In the genomic region with DNA sequence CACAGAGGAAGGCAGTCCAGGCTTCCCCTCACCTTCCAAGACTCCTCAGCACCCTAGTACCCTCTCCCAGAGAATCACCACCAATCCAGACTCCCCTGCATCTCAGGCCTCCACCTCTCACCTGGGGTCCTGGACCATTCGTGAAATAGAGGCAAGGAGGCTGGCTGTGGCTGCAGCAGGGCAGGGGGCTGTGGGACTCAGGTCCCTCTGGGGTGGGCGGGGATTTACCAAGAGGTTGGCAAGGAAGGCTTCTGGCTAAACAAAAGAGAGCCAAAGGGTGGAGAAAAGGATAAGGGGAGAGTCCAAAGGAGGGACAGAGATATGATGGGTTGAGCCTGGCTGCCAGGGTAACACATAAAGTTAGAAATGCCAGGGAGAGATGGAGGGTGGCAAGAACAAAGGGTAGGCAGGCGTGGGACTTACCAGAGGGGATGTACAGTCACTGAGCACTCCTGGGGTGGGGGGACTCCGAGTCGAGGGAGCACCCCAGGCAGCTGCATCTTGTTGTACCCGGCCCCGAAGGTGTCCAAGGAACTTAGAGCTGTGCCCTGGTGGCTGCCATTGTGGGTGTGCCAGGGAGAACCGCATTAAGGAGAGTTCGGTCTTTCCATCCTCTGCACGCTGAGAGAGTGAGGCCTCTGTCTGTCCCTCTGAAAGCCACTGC, we compare ENCODE assay signal across 30 mouse cellular contexts. TPM values are rescaled to one million over a fixed set of nuclear protein-coding genes. Genes with fewer than 3 reads are reported as not detected.
DNase-seq lines count a peak whose midpoint lies in the region; ATAC-seq and TF ChIP-seq lines count a peak whose summit lies in the region.
"Had no signal": no experiment of that assay in that cellular context is flagged by ENCODE, and none has a peak within 500 bp of the region (broad histone marks: within the 10 kb centered on the region; RNA-seq: fewer than 3 reads in every experiment).

No protein-coding gene starts in this region.

- intact Hi-C loops in heart, adult 2 months (cut with DNase I) = no loop called here
- intact Hi-C loops in heart, postnatal 10 days (cut with DNase I) = loop anchor here (2.0 kb wide), 1 partner anchor 21 kb away; the partner anchor contains the start of gene Nos3

- H3K27me3 ChIP-seq in heart, embryonic 13.5 days (replicated peaks) = peaks cover 43% of the 10 kb centered on the region
- no peaks in the 10 kb centered on the region for H3K27me3 ChIP-seq in heart, adult 2 months (ENCODE audit: control insufficient read depth, insufficient read depth, low read length)
- peaks cover 3% of the 10 kb centered on the region; the same call in 1 of the 2 replicates for H3K27me3 ChIP-seq in heart, embryonic 16.5 days (ENCODE audit: control insufficient read depth, insufficient read depth, low read length)

- no peak for ATAC-seq in heart, embryonic 13.5 days (ENCODE audit: extremely low read depth, insufficient number of reproducible peaks, low FRiP score, low TSS enrichment)
- ATAC-seq in heart, embryonic 16.5 days (replicated peaks; ENCODE audit: extremely low read depth, insufficient read depth, low FRiP score) = no peak
- ATAC-seq: activated CD4-positive, CD25-positive, alpha-beta regulatory T cell, adult 4 months; CD4-positive, CD25-positive, alpha-beta regulatory T cell, adult 4 months; forebrain, embryonic 13.5 days; forebrain, embryonic 16.5 days; hindbrain, embryonic 16.5 days; intestine, embryonic 15.5 days had no signal

- no peak for TF ChIP-seq EP300 in heart, adult 2 months (IDR thresholded peaks at IDR 0.05; ENCODE audit: insufficient read depth, low read depth, low read length)

- no peak overlapping the region for H3K4me3 ChIP-seq in heart, embryonic 13.5 days
- no peak overlapping the region for H3K4me3 ChIP-seq in heart, adult 2 months
- no peak overlapping the region for H3K4me3 ChIP-seq in heart, embryonic 16.5 days (ENCODE audit: low read length)
- H3K4me3 ChIP-seq: embryonic facial prominence, embryonic 12.5 days; embryonic facial prominence, embryonic 15.5 days; forebrain, embryonic 13.5 days; hindbrain, embryonic 10.5 days; hindbrain, embryonic 13.5 days; intestine, embryonic 15.5 days had no signal

- WGBS in heart, embryonic 13.5 days = 81% methylated on average over 10 of the region's 10 CpGs
- 73% methylated on average over 10 of the region's 10 CpGs for WGBS in heart, adult 2 months
- WGBS in heart, embryonic 16.5 days = 85% methylated on average over 10 of the region's 10 CpGs

- H3K4me2 ChIP-seq in heart, embryonic 13.5 days = no peak overlapping the region
- H3K4me2 ChIP-seq in heart, embryonic 16.5 days (ENCODE audit: low read depth, low read length) = no peak overlapping the region
- H3K4me2 ChIP-seq: embryonic facial prominence, embryonic 12.5 days; embryonic facial prominence, embryonic 15.5 days had no signal

- DNase-seq in heart, adult 11 months = peak; percentile 93
- no peak for DNase-seq in heart, adult 8-10 months (ENCODE audit: low spot score)
- DNase-seq in heart, adult 2 months = no peak
- DNase-seq in heart, postnatal 10 days = no peak
- no peak for DNase-seq in layer of hippocampus, adult 8-10 months (ENCODE audit: low spot score in 2 of 2)
- DNase-seq: adrenal gland, adult 8-10 months; adrenal gland, postnatal 25 days; cerebellum, adult 11-12 months; cerebellum, adult 8-10 months; cerebellum, postnatal 25 days; gastrocnemius, postnatal 10 days; gastrocnemius, postnatal 36 days; heart, postnatal 14 days; kidney, adult 11 months; kidney, adult 8-10 months had no signal

- no peak for TF ChIP-seq POLR2A in heart, adult 2 months (IDR thresholded peaks at IDR 0.05; ENCODE audit: insufficient read depth, low read depth, low read length)

- H3K79me2 ChIP-seq in heart, adult 2 months (replicated peaks; ENCODE audit: control insufficient read depth, insufficient read depth, low read length) = no peaks in the 10 kb centered on the region

- H3K4me1 ChIP-seq in heart, embryonic 13.5 days = peaks cover 68% of the 10 kb centered on the region
- H3K4me1 ChIP-seq in heart, adult 2 months (ENCODE audit: control insufficient read depth, insufficient read depth, low read length) = peaks cover 13% of the 10 kb centered on the region
- peaks cover 38% of the 10 kb centered on the region for H3K4me1 ChIP-seq in heart, embryonic 16.5 days (ENCODE audit: control insufficient read depth, insufficient read depth, low read length)

- peak overlapping the region; percentile 73 for H3K27ac ChIP-seq in heart, embryonic 13.5 days (replicated peaks)
- no peak overlapping the region for H3K27ac ChIP-seq in heart, adult 2 months
- H3K27ac ChIP-seq in heart, embryonic 16.5 days (ENCODE audit: low read length) = peak overlapping the region; percentile 30; the same call in 1 of the 2 replicates
- H3K27ac ChIP-seq: embryonic facial prominence, embryonic 12.5 days; embryonic facial prominence, embryonic 15.5 days; forebrain, embryonic 13.5 days; hindbrain, embryonic 13.5 days; intestine, embryonic 15.5 days; kidney, embryonic 15.5 days had no signal

- H3K36me3 ChIP-seq in heart, embryonic 13.5 days = no peaks in the 10 kb centered on the region
- H3K36me3 ChIP-seq in heart, adult 2 months (ENCODE audit: control insufficient read depth, insufficient read depth, low read length) = peaks cover 5% of the 10 kb centered on the region; the same call in 1 of the 2 replicates
- no peaks in the 10 kb centered on the region for H3K36me3 ChIP-seq in heart, embryonic 16.5 days (ENCODE audit: control insufficient read depth, insufficient read depth)
- H3K36me3 ChIP-seq: embryonic facial prominence, embryonic 12.5 days; embryonic facial prominence, embryonic 15.5 days; hindbrain, embryonic 10.5 days; hindbrain, embryonic 13.5 days; intestine, embryonic 15.5 days; kidney, embryonic 15.5 days had no signal

- no peaks in the 10 kb centered on the region for H3K9me3 ChIP-seq in heart, embryonic 13.5 days
- no peaks in the 10 kb centered on the region for H3K9me3 ChIP-seq in heart, embryonic 16.5 days (replicated peaks; ENCODE audit: control insufficient read depth, low read length)
- H3K9me3 ChIP-seq: embryonic facial prominence, embryonic 12.5 days; embryonic facial prominence, embryonic 15.5 days; forebrain, embryonic 13.5 days; hindbrain, embryonic 10.5 days; hindbrain, embryonic 13.5 days; intestine, embryonic 15.5 days; kidney, embryonic 15.5 days had no signal

- no peak for TF ChIP-seq CTCF in heart, adult 2 months (IDR thresholded peaks at IDR 0.05)

- peak overlapping the region; percentile 40; the same call in 1 of the 2 replicates for H3K9ac ChIP-seq in heart, embryonic 13.5 days
- H3K9ac ChIP-seq in heart, adult 2 months (ENCODE audit: low read depth, low read length) = no peak overlapping the region
- H3K9ac ChIP-seq in heart, embryonic 16.5 days (ENCODE audit: low read length) = no peak overlapping the region
- H3K9ac ChIP-seq: embryonic facial prominence, embryonic 12.5 days; embryonic facial prominence, embryonic 15.5 days; forebrain, embryonic 13.5 days; hindbrain, embryonic 13.5 days; intestine, embryonic 15.5 days; kidney, embryonic 15.5 days had no signal

RNA-seq across cellular contexts. Expression of gene Atg9b, which starts 5.9 kb away (rescaled TPM):
- 1 to 10 TPM in 2 of 4 experiments, under 1 TPM in 2; 0.73 to 1.7 (median 1.1) TPM for total RNA-seq in heart, adult 8-10 months (2022)
- 0.87 and 1.4 TPM in 2 replicates for polyA plus RNA-seq in heart, embryonic 13.5 days (2015; fragmentation: Nextera tagmentation; extraction: Ambion mirVana)
- 1 to 10 TPM in 1 of 2 experiments, under 1 TPM in 1; 0.89 to 1.1 TPM for total RNA-seq in heart, adult 2 months (2021)
- polyA plus RNA-seq in heart, adult 2 months (2012; rRNA removed) = 2.2 and 2.3 TPM in 2 replicates
- 2.3 and 2.6 TPM in 2 replicates for polyA plus RNA-seq in heart, embryonic 16.5 days (2015; fragmentation: Nextera tagmentation; extraction: Ambion mirVana)
- under 1 TPM; 0.62 to 0.89 TPM for total RNA-seq in heart, postnatal 10 days (2021)
- total RNA-seq in layer of hippocampus, adult 8-10 months (2022) = 1 to 10 TPM; 3.0 to 5.2 (median 4.0) TPM
- total RNA-seq: gastrocnemius, postnatal 36 days had no signal

RNA-seq across cellular contexts. Expression of gene Abcb8, which starts 7.4 kb away (rescaled TPM):
- 100 to 1,000 TPM in 2 of 4 experiments, 10 to 100 TPM in 2; 96.5 to 106 (median 101) TPM for total RNA-seq in heart, adult 8-10 months (2022)
- polyA plus RNA-seq in heart, embryonic 13.5 days (2015; fragmentation: Nextera tagmentation; extraction: Ambion mirVana) = 62.0 and 63.4 TPM in 2 replicates
- 10 to 100 TPM; 81.2 to 89.8 TPM for total RNA-seq in heart, adult 2 months (2021)
- polyA plus RNA-seq in heart, adult 2 months (2012; rRNA removed) = 148 and 151 TPM in 2 replicates
- 71.1 and 77.3 TPM in 2 replicates for polyA plus RNA-seq in heart, embryonic 16.5 days (2015; fragmentation: Nextera tagmentation; extraction: Ambion mirVana)
- total RNA-seq in heart, postnatal 10 days (2021) = 10 to 100 TPM; 85.0 to 88.5 TPM
- total RNA-seq in layer of hippocampus, adult 8-10 months (2022) = 10 to 100 TPM; 51.9 to 59.2 (median 56.8) TPM

RNA-seq across cellular contexts. Expression of gene Nos3, which starts 21.4 kb away (rescaled TPM):
- 10 to 100 TPM; 21.4 to 26.9 (median 23.8) TPM for total RNA-seq in heart, adult 8-10 months (2022)
- 34.0 and 35.0 TPM in 2 replicates for polyA plus RNA-seq in heart, embryonic 13.5 days (2015; fragmentation: Nextera tagmentation; extraction: Ambion mirVana)
- 10 to 100 TPM; 23.5 to 24.4 TPM for total RNA-seq in heart, adult 2 months (2021)
- polyA plus RNA-seq in heart, adult 2 months (2012; rRNA removed) = 26.3 and 30.7 TPM in 2 replicates
- 27.3 and 31.9 TPM in 2 replicates for polyA plus RNA-seq in heart, embryonic 16.5 days (2015; fragmentation: Nextera tagmentation; extraction: Ambion mirVana)
- total RNA-seq in heart, postnatal 10 days (2021) = 10 to 100 TPM; 44.0 to 44.4 TPM
- total RNA-seq in layer of hippocampus, adult 8-10 months (2022) = 1 to 10 TPM; 6.6 to 9.0 (median 7.6) TPM
- total RNA-seq: granulocyte monocyte progenitor cell, adult 5-6 weeks had no signal

RNA-seq across cellular contexts. Expression of gene Asic3, which starts 27.2 kb away (rescaled TPM):
- under 1 TPM in 1 of 4 experiments, not detected in 3; 0.16 TPM for total RNA-seq in heart, adult 8-10 months (2022)
- 0.25 TPM in 1 of 2 replicates, not detected in the other for polyA plus RNA-seq in heart, embryonic 13.5 days (2015; fragmentation: Nextera tagmentation; extraction: Ambion mirVana)
- total RNA-seq in heart, adult 2 months (2021) = under 1 TPM in 1 of 2 experiments, not detected in 1; 0.14 TPM
- 0.32 and 0.59 TPM in 2 replicates for polyA plus RNA-seq in heart, adult 2 months (2012; rRNA removed)
- 0.14 TPM in 1 of 2 replicates, not detected in the other for polyA plus RNA-seq in heart, embryonic 16.5 days (2015; fragmentation: Nextera tagmentation; extraction: Ambion mirVana)
- under 1 TPM; 0.12 to 0.22 TPM for total RNA-seq in heart, postnatal 10 days (2021)
- under 1 TPM in 3 of 4 experiments, not detected in 1; 0.43 to 0.48 (median 0.45) TPM for total RNA-seq in layer of hippocampus, adult 8-10 months (2022)
- total RNA-seq: common myeloid progenitor, adult 5-6 weeks; granulocyte monocyte progenitor cell, adult 5-6 weeks had no signal
- polyA plus RNA-seq: CD4-positive, CD25-positive, alpha-beta regulatory T cell, adult 4 months; forebrain, embryonic 13.5 days had no signal

RNA-seq across cellular contexts. Expression of gene Kcnh2, which starts 34.6 kb away (rescaled TPM):
- total RNA-seq in heart, adult 8-10 months (2022) = 10 to 100 TPM; 48.8 to 95.2 (median 71.0) TPM
- polyA plus RNA-seq in heart, embryonic 13.5 days (2015; fragmentation: Nextera tagmentation; extraction: Ambion mirVana) = 24.4 and 26.2 TPM in 2 replicates
- total RNA-seq in heart, adult 2 months (2021) = 10 to 100 TPM; 59.3 to 68.5 TPM
- 119 and 121 TPM in 2 replicates for polyA plus RNA-seq in heart, adult 2 months (2012; rRNA removed)
- 18.0 and 25.2 TPM in 2 replicates for polyA plus RNA-seq in heart, embryonic 16.5 days (2015; fragmentation: Nextera tagmentation; extraction: Ambion mirVana)
- 10 to 100 TPM; 90.5 to 93.9 TPM for total RNA-seq in heart, postnatal 10 days (2021)
- total RNA-seq in layer of hippocampus, adult 8-10 months (2022) = 10 to 100 TPM; 20.4 to 26.8 (median 21.9) TPM
- total RNA-seq: granulocyte monocyte progenitor cell, adult 5-6 weeks had no signal
